Mouse (Mus musculus) CH12F3 (cell line): ENCODE measurements around the gene Klhdc1.

Source experiments
- in situ Hi-C: fragments of 300-500 bp; cut with MboI; formaldehyde crosslinking; loops from 2 replicates; pipeline ENCODE4 v1.14.3; 2020; ENCODE audit warnings: low sequenced_read_pairs

Gene Klhdc1

GRCm38 (mm10) chr12:69220613-69221277 lies 20.2 kb upstream of the Klhdc1 start:
- in situ Hi-C loops: loop anchor here (25.0 kb wide), 1 partner anchor 467 kb away; the partner anchor contains the start of gene Sos2

- in situ Hi-C loops: no loop called here
Measured at GRCm38 (mm10) chr12:69227776-69228466, 13.1 kb upstream of the Klhdc1 start, which contains the start of gene Pole2. Gene Pole2 (minus strand): TSS chr12:69228195.

GRCm38 (mm10) chr12:69229251-69229650 lies 11.7 kb upstream of the Klhdc1 start:
- in situ Hi-C loops: no loop called here

- in situ Hi-C loops: no loop called here
Measured at GRCm38 (mm10) chr12:69235782-69236181, 5.2 kb upstream of the Klhdc1 start.

DNA sequence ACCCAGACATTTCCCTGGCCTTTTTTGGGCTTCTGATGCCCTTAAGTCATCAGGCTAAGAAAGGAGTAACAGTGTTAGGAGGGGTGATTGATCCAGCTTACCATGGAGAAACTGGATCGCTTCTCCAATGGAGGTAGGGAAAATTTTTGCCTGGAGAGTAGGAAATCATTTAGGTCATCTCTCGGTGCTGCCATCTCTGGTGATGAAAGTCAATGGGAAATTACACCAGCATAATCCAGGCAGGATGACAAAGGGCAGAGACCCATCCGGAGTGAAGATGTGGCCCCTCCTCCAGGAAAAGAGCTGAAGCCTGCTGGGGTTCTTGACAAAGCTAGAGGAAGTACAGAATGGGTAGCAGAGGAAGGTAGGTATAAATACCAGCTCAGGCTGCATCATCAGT lies 2.7 kb upstream of the Klhdc1 start:
- in situ Hi-C loops: no loop called here

DNA sequence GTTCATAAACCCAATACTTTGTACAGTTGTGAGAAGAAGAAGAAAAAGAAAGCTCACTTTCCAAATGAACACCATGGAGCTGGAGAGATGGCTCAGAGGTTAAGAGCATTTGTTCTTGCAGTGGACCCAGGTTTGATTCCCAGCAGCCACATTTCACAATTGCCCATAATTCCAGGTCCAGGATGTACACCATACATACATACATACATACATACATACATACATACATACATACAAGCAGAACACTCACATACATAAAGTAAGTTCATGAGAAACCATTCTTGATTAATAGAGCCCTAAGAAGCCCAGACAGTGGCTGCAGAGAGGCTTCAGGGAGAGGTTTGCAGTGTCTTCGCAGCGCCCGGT lies 412 bp downstream of the Klhdc1 start:
- in situ Hi-C loops: no loop called here

GRCm38 (mm10) chr12:69241771-69242431 lies 925 bp downstream of the Klhdc1 start:
- in situ Hi-C loops: no loop called here

DNA sequence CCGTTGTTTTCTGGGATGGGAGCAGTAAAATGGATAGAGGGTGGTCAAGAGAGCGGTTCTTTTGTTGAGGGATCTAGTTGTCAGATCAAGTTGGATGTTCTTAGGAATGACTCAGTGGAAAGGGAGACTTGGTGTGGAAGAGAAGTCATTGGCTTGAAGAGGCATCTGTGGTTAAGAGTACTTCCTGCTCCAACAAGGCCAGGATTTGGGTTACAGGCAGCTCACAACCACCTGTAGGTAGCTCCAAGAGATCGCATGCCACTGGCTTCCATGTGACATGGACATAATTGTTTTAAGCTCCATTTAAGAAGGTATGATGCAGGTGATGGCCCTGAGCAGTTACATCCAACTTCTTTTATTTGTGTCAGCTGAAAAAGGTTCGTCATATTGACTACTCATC lies 8.8 kb downstream of the Klhdc1 start:
- in situ Hi-C loops: no loop called here

- in situ Hi-C loops: no loop called here
Measured at GRCm38 (mm10) chr12:69250756-69251155, 9.8 kb downstream of the Klhdc1 start.

DNA sequence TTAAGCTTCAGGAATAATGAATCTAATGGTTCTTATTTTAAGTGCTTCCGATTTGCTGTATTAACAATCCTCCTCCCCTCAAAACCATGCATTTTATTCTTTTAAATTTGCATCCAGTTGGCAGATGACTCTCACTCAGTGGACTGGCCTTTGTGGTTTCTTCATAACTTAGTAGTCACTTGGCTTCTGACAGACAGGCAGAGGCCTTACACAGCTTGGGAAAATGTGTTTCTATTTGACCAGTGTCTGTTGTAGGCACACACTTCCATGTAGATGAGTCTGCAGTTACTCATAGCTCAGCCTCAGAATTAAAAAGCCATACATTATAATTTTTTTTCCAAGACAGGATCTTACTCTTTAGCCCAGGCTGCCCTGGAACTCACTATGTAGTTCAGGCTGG lies 12.8 kb downstream of the Klhdc1 start:
- in situ Hi-C loops: no loop called here

DNA sequence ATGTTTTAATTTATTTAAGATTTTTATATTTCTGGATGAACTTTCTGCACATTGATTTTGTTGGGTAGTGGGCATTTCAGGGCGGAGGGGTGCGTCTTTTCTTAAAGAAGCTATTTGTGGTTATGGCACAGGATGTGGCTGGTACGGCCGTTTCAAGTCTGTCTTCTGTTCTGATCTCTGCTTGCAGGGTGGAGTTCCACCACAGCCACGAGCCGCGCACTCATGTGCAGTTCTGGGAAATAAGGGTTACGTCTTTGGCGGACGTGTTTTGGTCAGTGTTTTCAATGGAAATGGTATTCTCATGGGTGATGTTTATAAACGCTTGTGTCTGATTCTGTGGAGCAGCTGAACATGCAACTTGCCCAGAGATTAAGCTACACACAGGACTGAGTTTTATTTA lies 16.9 kb downstream of the Klhdc1 start:
- in situ Hi-C loops: no loop called here

DNA sequence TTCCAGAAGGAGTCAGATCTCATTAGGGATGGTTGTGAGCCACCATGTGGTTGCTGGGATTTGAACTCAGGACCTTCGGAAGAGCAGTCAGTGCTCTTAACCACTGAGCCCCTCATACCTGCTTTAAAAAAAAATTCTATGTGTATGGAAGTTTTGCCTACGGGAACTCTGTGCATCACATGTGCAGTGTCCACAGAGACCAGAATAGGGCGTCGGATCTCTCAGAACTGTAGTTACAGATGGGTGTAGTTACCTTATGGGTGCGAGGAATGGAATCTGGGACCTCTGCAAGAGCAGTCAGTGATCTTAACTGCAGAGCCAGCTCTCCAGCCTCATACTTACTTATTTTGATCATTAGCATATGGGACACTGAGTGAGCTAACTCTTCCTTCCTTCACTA lies 21.3 kb downstream of the Klhdc1 start:
- in situ Hi-C loops: no loop called here

- in situ Hi-C loops: no loop called here
Measured at GRCm38 (mm10) chr12:69265031-69265430, 24.1 kb downstream of the Klhdc1 start.

DNA sequence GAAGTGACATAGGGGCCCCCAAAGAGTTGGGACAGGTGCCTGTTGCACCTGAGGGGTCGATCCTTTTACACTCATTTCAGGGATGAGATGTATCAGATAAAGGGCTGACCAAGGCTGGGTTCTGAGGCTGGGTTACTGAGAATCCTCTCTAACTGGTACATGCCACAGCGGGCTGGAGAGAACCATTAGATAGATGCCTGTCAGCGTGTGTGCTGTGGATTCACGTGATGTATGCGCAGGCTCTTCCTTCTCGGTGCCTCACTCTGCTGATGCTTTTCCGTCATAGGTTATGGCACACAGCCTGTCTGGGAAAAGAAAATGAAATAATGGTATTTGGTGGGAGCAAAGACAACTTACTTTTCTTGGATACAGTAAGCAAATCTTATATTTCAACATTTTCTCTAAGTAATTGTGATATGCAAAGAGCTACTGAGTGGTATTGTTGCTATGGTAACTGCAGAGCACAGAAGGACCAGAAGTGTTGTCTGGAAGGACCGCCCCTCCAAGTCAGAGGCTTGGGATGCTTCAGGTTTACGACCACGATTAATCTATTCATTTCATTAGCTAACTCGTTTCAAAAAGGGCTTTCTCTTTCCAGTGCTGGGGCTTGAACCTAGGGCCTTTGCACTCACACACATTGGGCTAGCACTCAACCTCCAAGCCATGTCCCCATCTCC lies 27.1 kb downstream of the Klhdc1 start:
- in situ Hi-C loops: no loop called here

DNA sequence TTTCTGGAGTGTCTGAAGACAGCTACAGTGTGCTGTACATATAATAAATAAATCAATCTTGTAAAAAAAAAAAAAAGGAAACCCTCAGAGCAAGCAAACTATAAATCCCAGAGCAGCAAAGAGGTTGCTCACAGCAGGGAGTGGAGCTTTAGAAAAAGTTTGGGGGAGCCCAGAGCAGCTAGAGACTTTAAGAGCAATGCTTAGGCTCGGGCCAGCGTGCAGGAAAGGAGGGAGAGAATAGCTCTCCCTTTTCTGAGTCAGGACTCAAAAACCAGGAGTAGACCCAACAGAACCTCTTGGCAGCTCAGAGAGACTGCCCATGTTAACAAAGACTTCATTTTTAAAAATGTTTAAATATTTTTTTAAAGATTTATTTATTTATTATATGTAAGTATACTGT lies 28.0 kb downstream of the Klhdc1 start:
- in situ Hi-C loops: no loop called here

- in situ Hi-C loops: no loop called here
Measured at GRCm38 (mm10) chr12:69279931-69280469, 39.0 kb downstream of the Klhdc1 start.

DNA sequence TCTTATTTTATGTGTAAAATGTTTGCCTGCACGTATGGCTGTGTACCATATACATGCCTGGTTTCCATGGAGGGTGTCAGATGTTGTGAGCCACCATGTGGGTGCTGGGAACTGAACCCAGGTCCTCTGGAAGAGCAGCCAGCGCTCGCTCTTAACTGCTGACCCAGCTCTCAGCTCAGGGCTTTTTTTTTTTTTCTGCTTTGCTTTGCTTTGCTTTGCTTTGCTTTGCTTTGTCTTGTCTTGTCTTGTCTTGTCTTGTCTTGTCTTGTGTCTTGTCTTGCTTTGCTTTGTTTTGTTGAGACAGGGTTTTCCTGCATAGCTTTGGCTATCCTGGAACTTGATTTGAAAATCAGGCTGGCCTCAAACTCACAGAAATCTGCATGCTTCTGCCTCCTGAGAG lies 39.9 kb downstream of the Klhdc1 start:
- in situ Hi-C loops: no loop called here

DNA sequence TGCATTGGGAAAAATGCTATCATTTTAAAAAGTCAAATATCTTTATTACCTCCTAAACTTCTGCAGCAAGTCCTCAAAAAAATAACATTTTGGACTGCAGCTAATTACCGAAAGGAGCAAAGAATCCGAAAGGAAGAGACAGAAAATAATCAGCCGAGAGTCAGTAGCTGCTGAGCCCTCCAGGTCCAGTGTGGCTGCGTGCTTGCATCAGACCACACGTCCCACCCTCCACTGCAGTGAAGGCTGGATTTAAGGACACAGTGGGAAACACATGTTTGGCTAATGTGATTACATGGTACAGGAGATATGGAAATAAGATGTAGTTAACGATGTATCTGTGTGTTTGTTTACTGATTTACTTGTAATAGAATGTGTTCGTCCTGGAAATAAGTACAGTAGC lies 42.2 kb downstream of the Klhdc1 start:
- in situ Hi-C loops: no loop called here

GRCm38 (mm10) chr12:69287535-69287934 lies 46.6 kb downstream of the Klhdc1 start:
- in situ Hi-C loops: no loop called here

DNA sequence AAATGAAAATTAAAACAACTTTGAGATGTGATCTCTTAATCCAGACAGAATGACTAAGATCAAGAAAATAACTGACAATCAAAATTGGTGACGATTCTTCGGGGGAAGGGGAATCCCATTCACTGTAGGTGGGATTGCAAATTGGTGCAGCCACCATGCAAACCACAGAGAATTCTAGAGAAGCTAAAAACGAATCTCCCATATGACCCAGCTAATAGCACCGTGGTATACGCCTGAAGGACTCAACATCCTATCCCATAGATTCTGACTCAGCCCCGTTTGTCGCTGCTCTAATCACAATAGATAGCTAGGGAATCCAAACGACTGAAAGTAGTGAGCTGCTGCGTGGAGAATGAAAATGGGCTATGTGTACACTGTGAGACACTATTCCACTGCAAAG lies 47.7 kb downstream of the Klhdc1 start:
- in situ Hi-C loops: no loop called here

DNA sequence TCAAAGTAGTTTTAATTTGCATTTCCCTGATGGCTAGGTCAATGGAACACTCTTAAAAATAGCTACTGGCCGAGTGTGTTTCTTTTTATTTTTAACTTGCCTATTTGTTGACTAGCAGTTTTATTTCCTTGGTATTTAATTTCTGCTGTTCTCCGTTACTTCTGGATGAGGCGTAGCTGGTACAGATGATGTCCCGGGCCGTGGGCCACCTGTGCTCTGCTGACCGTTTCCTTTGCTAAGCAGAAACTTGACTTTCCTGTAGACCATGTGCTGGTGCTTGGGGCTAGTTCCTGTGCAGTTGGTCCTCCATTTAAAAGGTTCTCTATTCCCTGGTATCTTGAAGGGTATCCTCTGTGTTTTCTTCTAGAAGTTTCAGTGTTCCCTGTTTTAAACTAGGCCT lies 51.4 kb downstream of the Klhdc1 start:
- in situ Hi-C loops: no loop called here
